ENCODE assay signal across 23 mouse cellular contexts in genomic region chr1:36306120-36306519, GRCm38 (mm10). TPM values are rescaled to one million over a fixed set of nuclear protein-coding genes. Genes with fewer than 3 reads are reported as not detected.
DNase-seq lines count a peak whose midpoint lies in the region; ATAC-seq and TF ChIP-seq lines count a peak whose summit lies in the region.
"Had no signal": no experiment of that assay in that cellular context is flagged by ENCODE, and none has a peak within 500 bp of the region (broad histone marks: within the 10 kb centered on the region; RNA-seq: fewer than 3 reads in every experiment).

No protein-coding gene starts in this region.

- peak overlapping the region; percentile 93 for H3K27ac ChIP-seq in gastrocnemius, adult 2 months
- H3K27ac ChIP-seq in CH12.LX (ENCODE audit: insufficient read depth, low read depth): no peak overlapping the region
- no peak overlapping the region for H3K27ac ChIP-seq in forebrain, embryonic 14.5 days (ENCODE audit: low read depth, low read length)
- H3K27ac ChIP-seq: forebrain, embryonic 12.5 days; heart, embryonic 15.5 days; hindbrain, embryonic 10.5 days; hindbrain, embryonic 13.5 days; intestine, embryonic 15.5 days had no signal

- TF ChIP-seq CTCF in gastrocnemius, adult 2 months (IDR thresholded peaks at IDR 0.05): no peak
- TF ChIP-seq CTCF in CH12.LX (conservative IDR thresholded peaks at IDR 0.05 in 1 of 2, IDR thresholded peaks at IDR 0.05 in 1 of 2; ENCODE audit: low read depth in 2 of 2, low read length in 2 of 2): no peak

- dilution Hi-C loops in CH12.LX (cut with MboI; ENCODE audit: extremely low pct_ligation_motif_present, extremely low pct_unique_long_range_greater_than_20kb, low sequenced_read_pairs): no loop called here

- peaks cover 4 to 14% of the 10 kb centered on the region in 2 experiments for H3K36me3 ChIP-seq in CH12.LX (replicated peaks in 1 of 2; ENCODE audit: control insufficient read depth in 1 of 2, insufficient read depth in 1 of 2, low read length in 1 of 2)
- peaks cover 9% of the 10 kb centered on the region for H3K36me3 ChIP-seq in myocyte (ENCODE audit: control insufficient read depth, insufficient read depth)
- no peaks in the 10 kb centered on the region for H3K36me3 ChIP-seq in forebrain, embryonic 14.5 days (ENCODE audit: control insufficient read depth, insufficient read depth, low read length)
- H3K36me3 ChIP-seq: forebrain, embryonic 12.5 days; heart, embryonic 12.5 days; heart, embryonic 15.5 days; hindbrain, embryonic 10.5 days; hindbrain, embryonic 13.5 days; intestine, embryonic 15.5 days had no signal

- peaks cover 26 to 77% of the 10 kb centered on the region in 2 experiments for H3K4me1 ChIP-seq in CH12.LX (ENCODE audit: control insufficient read depth in 1 of 2, insufficient read depth in 2 of 2)
- peaks cover 10% of the 10 kb centered on the region for H3K4me1 ChIP-seq in forebrain, embryonic 14.5 days (ENCODE audit: control insufficient read depth, insufficient read depth, low read length)

- no peak for TF ChIP-seq RAD21 in CH12.LX (IDR thresholded peaks at IDR 0.05; ENCODE audit: low read depth, low read length)

- no peaks in the 10 kb centered on the region for H3K9me3 ChIP-seq in CH12.LX (replicated peaks; ENCODE audit: low read length)
- H3K9me3 ChIP-seq in forebrain, embryonic 14.5 days (replicated peaks; ENCODE audit: control insufficient read depth, low read length): no peaks in the 10 kb centered on the region
- H3K9me3 ChIP-seq: forebrain, embryonic 12.5 days; G1E; heart, embryonic 12.5 days; heart, embryonic 15.5 days; hindbrain, embryonic 10.5 days; hindbrain, embryonic 13.5 days; intestine, embryonic 15.5 days had no signal

- no peak overlapping the region for H3ac ChIP-seq in myocyte (ENCODE audit: control insufficient read depth, insufficient read length)

- intact Hi-C loops in gastrocnemius, adult 2 months (cut with DNase I): no loop called here
- intact Hi-C loops in gastrocnemius, postnatal 14 days (cut with DNase I; ENCODE audit: low total_unique reads): no loop called here

- WGBS in forebrain, embryonic 14.5 days: 77% methylated on average over 6 of the region's 6 CpGs

- H3K79me2 ChIP-seq in CH12.LX (replicated peaks; ENCODE audit: control insufficient read depth, extremely low read depth, insufficient read depth, poor library complexity, severe bottlenecking) (peaks cover 9% of the 10 kb centered on the region), myocyte (ENCODE audit: control insufficient read depth, insufficient read depth) (peaks cover 31% of the 10 kb centered on the region)

- DNase-seq in adrenal gland, postnatal 14 days: peak; percentile 1
- no peak for DNase-seq in adrenal gland, postnatal 10 days
- DNase-seq in gastrocnemius, adult 2 months: no peak
- no peak for DNase-seq in gastrocnemius, postnatal 14 days
- no peak for DNase-seq in CH12.LX (ENCODE audit: extremely low read depth)
- DNase-seq in forebrain, embryonic 14.5 days (ENCODE audit: low spot score): no peak
- DNase-seq: adrenal gland, postnatal 25 days; cerebellum, postnatal 10 days; gastrocnemius, postnatal 25 days; heart, postnatal 10 days; heart, postnatal 36 days; kidney, adult 18-20 months had no signal

- H3K27me3 ChIP-seq in CH12.LX (replicated peaks) (peaks cover 12% of the 10 kb centered on the region), myocyte (ENCODE audit: control insufficient read depth, insufficient read depth, insufficient read length) (no peaks in the 10 kb centered on the region)
- H3K27me3 ChIP-seq in forebrain, embryonic 14.5 days (replicated peaks; ENCODE audit: control insufficient read depth, insufficient read depth, low read length): peaks cover 12% of the 10 kb centered on the region; the same call in 1 of the 2 replicates
- H3K27me3 ChIP-seq: heart, embryonic 15.5 days had no signal

- H3K4me2 ChIP-seq in CH12.LX (ENCODE audit: insufficient read depth, low read depth, poor library complexity, severe bottlenecking): peak overlapping the region; percentile 74; the same call in 1 of the 2 replicates
- peak overlapping the region; percentile 69 for H3K4me2 ChIP-seq in myocyte (ENCODE audit: low read depth)
- H3K4me2 ChIP-seq in forebrain, embryonic 14.5 days (ENCODE audit: low read length): no peak overlapping the region
- H3K4me2 ChIP-seq: forebrain, embryonic 12.5 days; heart, embryonic 12.5 days; heart, embryonic 15.5 days; hindbrain, embryonic 13.5 days; intestine, embryonic 15.5 days had no signal

- H3K4me3 ChIP-seq in gastrocnemius, adult 2 months: no peak overlapping the region
- H3K4me3 ChIP-seq in CH12.LX (replicated peaks in 1 of 3; ENCODE audit: low read depth in 2 of 3, low read length in 2 of 3, poor library complexity in 1 of 3) (peak overlapping the region in 2 of 3 experiments; percentile 53 to 70), myocyte (no peak overlapping the region)
- H3K4me3 ChIP-seq in forebrain, embryonic 14.5 days (ENCODE audit: low read depth, low read length): no peak overlapping the region
- H3K4me3 ChIP-seq: forebrain, embryonic 12.5 days; heart, embryonic 12.5 days; heart, embryonic 15.5 days; hindbrain, embryonic 10.5 days; hindbrain, embryonic 13.5 days; intestine, embryonic 15.5 days had no signal

- ATAC-seq in forebrain, embryonic 14.5 days: no peak
- ATAC-seq: forebrain, embryonic 16.5 days; hindbrain, embryonic 16.5 days; intestine, embryonic 15.5 days; Patski had no signal

- in situ Hi-C loops in CH12.LX (cut with MboI; ENCODE audit: low pct_ligation_motif_present, low pct_unique_long_range_greater_than_20kb, low sequenced_read_pairs): no loop called here

- no peak for TF ChIP-seq EP300 in CH12.LX (IDR thresholded peaks at IDR 0.05; ENCODE audit: low read length)

- no peak overlapping the region for H3K9ac ChIP-seq in CH12.LX (ENCODE audit: insufficient read depth, low read depth)
- no peak overlapping the region for H3K9ac ChIP-seq in forebrain, embryonic 14.5 days (ENCODE audit: low read length)
- H3K9ac ChIP-seq: forebrain, embryonic 12.5 days; heart, embryonic 12.5 days; heart, embryonic 15.5 days; hindbrain, embryonic 13.5 days; intestine, embryonic 15.5 days had no signal

- TF ChIP-seq POLR2A in CH12.LX (IDR thresholded peaks at IDR 0.05; ENCODE audit: low read depth, low read length) (no peak), myocyte (IDR thresholded peaks at IDR 0.05; ENCODE audit: insufficient read length, low read depth) (no peak)

TF ChIP-seq in CH12.LX, 34 proteins besides CTCF, POLR2A, EP300 and RAD21 (continues in another document):
- TF ChIP-seq ZNF384 (IDR thresholded peaks at IDR 0.05; ENCODE audit: low read depth, low read length) (no peak), MAZ (IDR thresholded peaks at IDR 0.05; ENCODE audit: low read depth, low read length) (no peak), MEF2A (IDR thresholded peaks at IDR 0.05; ENCODE audit: borderline replicate concordance, low read depth, low read length) (no peak), PAX5 (IDR thresholded peaks at IDR 0.05; ENCODE audit: low read length) (no peak), CHD2 (IDR thresholded peaks at IDR 0.05; ENCODE audit: low read length) (no peak), JUN (IDR thresholded peaks at IDR 0.05; ENCODE audit: insufficient read depth, low read depth, low read length) (no peak), MXI1 (IDR thresholded peaks at IDR 0.05; ENCODE audit: low read depth, low read length) (no peak), MYC (IDR thresholded peaks at IDR 0.05; ENCODE audit: low read depth, low read length) (no peak), ZMIZ1 (IDR thresholded peaks at IDR 0.05; ENCODE audit: low read depth, low read length) (no peak), SMC3 (IDR thresholded peaks at IDR 0.05; ENCODE audit: low read depth, low read length) (no peak), RCOR1 (conservative IDR thresholded peaks at IDR 0.05; ENCODE audit: low read depth, low read length) (no peak), USF2 (conservative IDR thresholded peaks at IDR 0.05; ENCODE audit: low read depth, low read length) (no peak)

TF ChIP-seq in myocyte, 11 proteins besides CTCF, POLR2A, EP300 and RAD21:
- TF ChIP-seq TCF3 (IDR thresholded peaks at IDR 0.05; ENCODE audit: insufficient read length, low read depth): no peak
- TF ChIP-seq MAX (IDR thresholded peaks at IDR 0.05; ENCODE audit: low read depth): no peak
- TF ChIP-seq TCF12 (IDR thresholded peaks at IDR 0.05; ENCODE audit: insufficient read depth, poor library complexity, severe bottlenecking): no peak
- TF ChIP-seq CEBPB (IDR thresholded peaks at IDR 0.05; ENCODE audit: insufficient read depth, poor library complexity, severe bottlenecking): no peak
- no peak for TF ChIP-seq MYOG (IDR thresholded peaks at IDR 0.05; ENCODE audit: control insufficient read depth in 1 of 3, insufficient read depth in 1 of 3, insufficient read length in 2 of 3, low read depth in 2 of 3)
- no peak for TF ChIP-seq MYOD1 (IDR thresholded peaks at IDR 0.05; ENCODE audit: control insufficient read depth in 1 of 3, insufficient read length in 2 of 3, low read depth in 2 of 3)
- no peak for TF ChIP-seq REST (IDR thresholded peaks at IDR 0.05; ENCODE audit: insufficient read depth, insufficient read length)
- TF ChIP-seq USF1 (IDR thresholded peaks at IDR 0.05; ENCODE audit: low read depth): no peak
- no peak for TF ChIP-seq SRF (IDR thresholded peaks at IDR 0.05; ENCODE audit: control insufficient read depth, insufficient read length, low read depth)
- no peak for TF ChIP-seq POLR2AphosphoS2 (IDR thresholded peaks at IDR 0.05; ENCODE audit: insufficient read length, low read depth)
- TF ChIP-seq E2F4 (IDR thresholded peaks at IDR 0.05; ENCODE audit: insufficient read depth): no peak

RNA-seq across cellular contexts. Expression of gene Arid5a, which starts 1.4 kb away (rescaled TPM):
- 6.0 and 10.6 TPM in 2 replicates for total RNA-seq in adrenal gland, postnatal 14 days (2021)
- total RNA-seq in adrenal gland, postnatal 10 days (2021): 1 to 10 TPM; 8.9 to 9.2 TPM
- total RNA-seq in gastrocnemius, adult 2 months (2021): 10 to 100 TPM in 1 of 2 experiments, 1 to 10 TPM in 1; 7.0 to 18.6 TPM
- total RNA-seq in gastrocnemius, postnatal 14 days (2021): 10 to 100 TPM in 1 of 2 experiments, 1 to 10 TPM in 1; 7.8 to 12.0 TPM
- 15.2 and 19.6 TPM in 2 replicates for total RNA-seq in CH12.LX (2012; rRNA removed)
- 16.0 and 17.0 TPM in 2 replicates for total RNA-seq in CH12.LX (2014; rRNA removed)
- polyA plus RNA-seq in CH12.LX (2012; ENCODE audit: insufficient read length, low read depth): 13.2 and 16.1 TPM in 2 replicates
- polyA plus RNA-seq in myocyte (2012; fragmentation: generic; extraction: Trizol): 65.8 TPM
- 1.8 and 2.0 TPM in 2 replicates for polyA plus RNA-seq in forebrain, embryonic 14.5 days (2014; fragmentation: Nextera tagmentation; extraction: Ambion mirVana)

RNA-seq across cellular contexts. Expression of gene Neurl3, which starts 31.6 kb away (rescaled TPM):
- 4.0 and 5.8 TPM in 2 replicates for total RNA-seq in adrenal gland, postnatal 14 days (2021)
- 1 to 10 TPM; 4.9 to 7.4 TPM for total RNA-seq in adrenal gland, postnatal 10 days (2021)
- total RNA-seq in gastrocnemius, adult 2 months (2021): under 1 TPM; 0.41 to 0.59 TPM
- total RNA-seq in gastrocnemius, postnatal 14 days (2021): 1 to 10 TPM in 1 of 2 experiments, under 1 TPM in 1; 0.58 to 1.1 TPM
- total RNA-seq in CH12.LX (2012; rRNA removed): 0.08 TPM in 1 of 2 replicates, not detected in the other
- total RNA-seq in CH12.LX (2014; rRNA removed): 0.08 TPM in 1 of 2 replicates, not detected in the other
- polyA plus RNA-seq in CH12.LX (2012; ENCODE audit: insufficient read length, low read depth): 0.09 and 0.10 TPM in 2 replicates
- 0.11 TPM for polyA plus RNA-seq in myocyte (2012; fragmentation: generic; extraction: Trizol)
- polyA plus RNA-seq in forebrain, embryonic 14.5 days (2014; fragmentation: Nextera tagmentation; extraction: Ambion mirVana): 0.32 and 0.51 TPM in 2 replicates

Comparison
In these comparisons a context has a peak if more than half of its experiments do, and no peak if none do; other contexts are left out.
1. H3K4me3 ChIP-seq: peak in CH12.LX (2 of 3); none in gastrocnemius, adult 2 months (single experiment), myocyte (single experiment) and forebrain, embryonic 14.5 days (single experiment).